Mouse (Mus musculus) stomach, embryonic 16.5 days (tissue): ENCODE measurements around the gene Uncx. TPM values are rescaled to one million over a fixed set of nuclear protein-coding genes. Genes with fewer than 3 reads are reported as not detected.

Source experiments
- ATAC-seq: fragments of 200-750 bp; cut with Nextera tagmentation; 2 replicates; pipeline ENCODE4 v1.8.0; 2017; ENCODE audit warnings: moderate number of reproducible peaks, moderate TSS enrichment; ENCODE audit not compliant: insufficient read depth, low FRiP score
- H3K27ac ChIP-seq: fragments of 300-500 bp; sonication (generic); 2 replicates; pipeline ENCODE4 v1.5.1; 2014; ENCODE audit warnings: low read length
- H3K27me3 ChIP-seq: fragments of 300-500 bp; sonication (generic); 2 replicates; pipeline ENCODE4 v1.6.1; 2014; ENCODE audit warnings: low read length, control low read depth, mixed read lengths; ENCODE audit not compliant: control insufficient read depth, insufficient read depth
- H3K36me3 ChIP-seq: fragments of 300-500 bp; sonication (generic); 2 replicates; pipeline ENCODE4 v1.6.1; 2014; ENCODE audit warnings: low read length; ENCODE audit not compliant: control insufficient read depth, insufficient read depth
- H3K4me1 ChIP-seq: fragments of 300-500 bp; sonication (generic); 2 replicates; pipeline ENCODE4 v1.6.1; 2014; ENCODE audit warnings: low read length, control low read depth, mixed read lengths; ENCODE audit not compliant: control insufficient read depth, insufficient read depth
- H3K4me2 ChIP-seq: fragments of 300-500 bp; sonication (generic); 2 replicates; pipeline ENCODE4 v1.6.1; 2014; ENCODE audit warnings: low read depth, low read length, mixed read lengths
- H3K4me3 ChIP-seq: fragments of 300-500 bp; sonication (generic); replicated peaks from 2 replicates; pipeline ENCODE4 v1.5.1; 2014; ENCODE audit warnings: mild to moderate bottlenecking, low read length
- H3K9ac ChIP-seq: fragments of 300-500 bp; sonication (generic); 2 replicates; pipeline ENCODE4 v1.6.1; 2014; ENCODE audit warnings: low read length
- H3K9me3 ChIP-seq: fragments of 300-500 bp; sonication (generic); replicated peaks from 2 replicates; pipeline ENCODE4 v1.6.1; 2016; ENCODE audit warnings: low read length, control low read depth; ENCODE audit not compliant: control insufficient read depth
- WGBS: fragments of 180-500 bp; shearing (Covaris S2); extraction: QIAGEN DNeasy Blood & Tissue Kit; methylation state at CpG from one replicate; pipeline ENCODE4 v1.1.7; 2014; 5-methylcytosine and 5-hydroxymethylcytosine counted together
- polyA plus RNA-seq: library from polyadenylated mRNA; unstranded; fragments of >200 nt; fragmentation: Nextera tagmentation; extraction: Ambion mirVana; gene quantifications from 2 replicates; pipeline ENCODE4 v1.2.1, GENCODE M21; 2015

Gene Uncx
- polyA plus RNA-seq, 1 experiment from 2014 or later: not detected

GRCm38 (mm10) chr5:139568079-139568478, 24.8 kb downstream of the Uncx start:
- Histone ChIP-seq H3K9me3 (no peaks in the 10 kb centered on the region), H3K4me3 (no peak overlapping the region), H3K4me1 (no peaks in the 10 kb centered on the region), H3K36me3 (no peaks in the 10 kb centered on the region), H3K4me2 (no peak overlapping the region), H3K27me3 (peaks cover 10% of the 10 kb centered on the region), H3K27ac (no peak overlapping the region), H3K9ac (no peak overlapping the region)
- no peak for ATAC-seq
- 43% methylated on average over 2 of the region's 2 CpGs for WGBS

- ATAC-seq: no peak
- H3K4me3 ChIP-seq: no peak overlapping the region
- 27% methylated on average over 7 of the region's 7 CpGs for WGBS
- no peaks in the 10 kb centered on the region for H3K36me3 ChIP-seq
- no peaks in the 10 kb centered on the region for H3K4me1 ChIP-seq
- H3K9ac ChIP-seq: no peak overlapping the region
- H3K9me3 ChIP-seq: 0 out of 2 replicates have a peak, but pooled peaks cover 4% of the 10 kb centered on the region
- H3K27me3 ChIP-seq: no peaks in the 10 kb centered on the region
- H3K27ac ChIP-seq: no peak overlapping the region
- no peak overlapping the region for H3K4me2 ChIP-seq
These were observed 29.2 kb downstream of the Uncx start for GRCm38 (mm10) chr5:139572526-139572925.

GRCm38 (mm10) chr5:139573606-139574311, 30.5 kb downstream of the Uncx start:
- Histone ChIP-seq H3K4me1 (no peaks in the 10 kb centered on the region), H3K4me3 (no peak overlapping the region), H3K9ac (no peak overlapping the region), H3K4me2 (no peak overlapping the region), H3K27ac (no peak overlapping the region), H3K27me3 (no peaks in the 10 kb centered on the region), H3K9me3 (0 out of 2 replicates have a peak, but pooled peaks cover 4% of the 10 kb centered on the region), H3K36me3 (no peaks in the 10 kb centered on the region)
- 70% methylated on average over 7 of the region's 7 CpGs for WGBS
- ATAC-seq: no peak

GRCm38 (mm10) chr5:139575054-139575453, 31.8 kb downstream of the Uncx start:
- Histone ChIP-seq H3K9me3 (0 out of 2 replicates have a peak, but pooled peaks cover 4% of the 10 kb centered on the region), H3K27me3 (peaks cover 6% of the 10 kb centered on the region), H3K36me3 (no peaks in the 10 kb centered on the region), H3K4me3 (no peak overlapping the region), H3K4me1 (no peaks in the 10 kb centered on the region), H3K9ac (no peak overlapping the region), H3K4me2 (no peak overlapping the region), H3K27ac (no peak overlapping the region)
- peak; percentile 33; the same call in 1 of the 2 replicates for ATAC-seq
- 61% methylated on average over 9 of the region's 9 CpGs for WGBS

- H3K9me3 ChIP-seq: 0 out of 2 replicates have a peak, but pooled peaks cover 4% of the 10 kb centered on the region
- no peak overlapping the region for H3K9ac ChIP-seq
- H3K27me3 ChIP-seq: peaks cover 51% of the 10 kb centered on the region
- peaks cover under 1% of the 10 kb centered on the region; the same call in 1 of the 2 replicates for H3K4me1 ChIP-seq
- H3K4me3 ChIP-seq: no peak overlapping the region
- no peaks in the 10 kb centered on the region for H3K36me3 ChIP-seq
- no peak for ATAC-seq
- H3K27ac ChIP-seq: no peak overlapping the region
- H3K4me2 ChIP-seq: no peak overlapping the region
- 23% methylated on average over 27 of the region's 27 CpGs for WGBS
These were observed 37.0 kb downstream of the Uncx start for GRCm38 (mm10) chr5:139580171-139580743.

- 6% methylated on average over 10 of the region's 10 CpGs for WGBS
These were observed 38.1 kb downstream of the Uncx start for GRCm38 (mm10) chr5:139581308-139581868.

GRCm38 (mm10) chr5:139584971-139585747, 41.9 kb downstream of the Uncx start:
- no peak for ATAC-seq
- Histone ChIP-seq H3K27ac (no peak overlapping the region), H3K9me3 (no peaks in the 10 kb centered on the region), H3K36me3 (no peaks in the 10 kb centered on the region), H3K27me3 (peaks cover 61% of the 10 kb centered on the region), H3K4me3 (no peak overlapping the region), H3K4me2 (peak overlapping the region; percentile 26; the same call in 1 of the 2 replicates), H3K9ac (no peak overlapping the region), H3K4me1 (peaks cover 5% of the 10 kb centered on the region)
- WGBS: 13% methylated on average over 39 of the region's 39 CpGs

More at GRCm38 (mm10) chr5:139581308-139581868, 38.1 kb downstream of the Uncx start:
- peaks cover 63% of the 10 kb centered on the region for H3K27me3 ChIP-seq
- H3K9ac ChIP-seq: no peak overlapping the region
- H3K4me3 ChIP-seq: no peak overlapping the region
- no peak overlapping the region for H3K4me2 ChIP-seq
- no peak overlapping the region for H3K27ac ChIP-seq
- ATAC-seq: 0 out of 2 replicates have a peak, but pooled peaks have one; percentile 29
- H3K4me1 ChIP-seq: peaks cover 5% of the 10 kb centered on the region
- 0 out of 2 replicates have a peak, but pooled peaks cover 4% of the 10 kb centered on the region for H3K9me3 ChIP-seq
- no peaks in the 10 kb centered on the region for H3K36me3 ChIP-seq

GRCm38 (mm10) chr5:139585748-139586060, 42.4 kb downstream of the Uncx start:
- Histone ChIP-seq H3K9ac (no peak overlapping the region), H3K27ac (no peak overlapping the region), H3K4me3 (no peak overlapping the region), H3K9me3 (no peaks in the 10 kb centered on the region), H3K36me3 (no peaks in the 10 kb centered on the region), H3K27me3 (peaks cover 56% of the 10 kb centered on the region), H3K4me1 (peaks cover 5% of the 10 kb centered on the region), H3K4me2 (peak overlapping the region; percentile 26; the same call in 1 of the 2 replicates)
- WGBS: 9% methylated on average over 8 of the region's 8 CpGs
- no peak for ATAC-seq
